Mouse (Mus musculus) E14TG2a.4 (cell line): ENCODE data around the gene Prdm15.

Source experiments
- CTCF ChIP-seq: conservative IDR thresholded peaks from 2 replicates; pipeline ENCODE4 v1.5.1; 2014; ENCODE audit warnings: low read length
- POU5F1 ChIP-seq: IDR thresholded peaks from 2 replicates; pipeline ENCODE4 v1.6.1; 2014; ENCODE audit warnings: low read length, borderline replicate concordance

GRCm38 (mm10) chr16:97850667-97851060 is 986 bp downstream of the Prdm15 start:
- TF ChIP-seq POU5F1 (no peak), CTCF (no peak)
